In the genomic region with DNA sequence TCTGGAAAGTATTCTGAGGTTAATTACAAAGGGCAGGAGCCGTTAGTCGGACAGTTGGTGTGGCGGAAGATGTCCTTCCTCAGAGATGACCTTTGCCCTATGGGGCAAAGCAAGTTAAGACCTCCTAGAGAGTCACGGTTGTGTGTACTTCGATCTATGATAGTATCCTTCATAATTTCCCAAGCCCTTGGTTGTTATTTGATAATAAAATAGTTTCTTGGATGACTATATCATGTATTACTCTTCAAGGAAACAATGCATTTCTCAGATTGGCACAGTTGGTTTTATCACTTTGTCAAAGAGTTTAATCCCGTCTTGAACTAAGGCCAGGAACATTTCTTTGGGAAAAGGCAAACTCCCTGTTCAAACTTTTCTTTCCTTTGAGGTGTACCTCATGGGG, we compare ENCODE assay signal across 8 mouse cellular contexts. TPM values are rescaled to one million over a fixed set of nuclear protein-coding genes. Genes with fewer than 3 reads are reported as not detected.
DNase-seq lines count a peak whose midpoint lies in the region; ATAC-seq and TF ChIP-seq lines count a peak whose summit lies in the region.

A gene (minus strand): TSS at position 101 of the 400 bp plus-strand sequence.

- DNase-seq in heart, postnatal 25 days (ENCODE audit: low spot score), result no peak
- DNase-seq in ES-E14 (ENCODE audit: low read depth, low spot score), result no peak
- DNase-seq in left cerebral cortex, postnatal 14 days (ENCODE audit: low spot score in 2 of 2), result no peak
- no peak for DNase-seq in cerebellum, adult 18-20 months
- no peak for DNase-seq in gastrocnemius, postnatal 36 days

- H3K79me2 ChIP-seq in myocyte (ENCODE audit: control insufficient read depth, insufficient read depth), result peaks cover 28% of the 10 kb centered on the region

- peak within 1 kb of the TSS; percentile 64 for H3K4me3 ChIP-seq in heart, embryonic 15.5 days
- H3K4me3 ChIP-seq in ES-E14 (ENCODE audit: insufficient read depth in 1 of 2, low read depth in 1 of 2, low read length in 2 of 2, poor library complexity in 1 of 2, severe bottlenecking in 1 of 2) (peak within 1 kb of the TSS; percentile 65 to 97), myocyte (peak within 1 kb of the TSS; percentile 63)

- no peaks in the 10 kb centered on the region for H3K9me3 ChIP-seq in heart, embryonic 15.5 days (replicated peaks)
- no peaks in the 10 kb centered on the region for H3K9me3 ChIP-seq in ES-E14 (ENCODE audit: control insufficient read depth, insufficient read depth, low read depth, low read length)

- peak within 1 kb of the TSS; percentile 73 for H3K4me2 ChIP-seq in heart, embryonic 15.5 days
- H3K4me2 ChIP-seq in myocyte (ENCODE audit: low read depth), result peak within 1 kb of the TSS; percentile 85

- H3K27me3 ChIP-seq in heart, embryonic 15.5 days, result no peaks in the 10 kb centered on the region
- H3K27me3 ChIP-seq in myocyte (ENCODE audit: control insufficient read depth, insufficient read depth, insufficient read length), result no peaks in the 10 kb centered on the region

- peaks cover 11% of the 10 kb centered on the region for H3K36me3 ChIP-seq in heart, embryonic 15.5 days
- H3K36me3 ChIP-seq in ES-E14 (ENCODE audit: control insufficient read depth, insufficient read depth, low read length, poor library complexity, severe bottlenecking) (peaks cover 5% of the 10 kb centered on the region; the same call in 1 of the 2 replicates), myocyte (ENCODE audit: control insufficient read depth, insufficient read depth) (peaks cover 9% of the 10 kb centered on the region)

- H3K4me1 ChIP-seq in heart, embryonic 15.5 days (replicated peaks), result peaks cover 13% of the 10 kb centered on the region
- H3K4me1 ChIP-seq in ES-E14 (ENCODE audit: control insufficient read depth in 2 of 2, insufficient read depth in 2 of 2, low read length in 2 of 2, poor library complexity in 1 of 2), result peaks cover 0 to 3% of the 10 kb centered on the region in 2 experiments; a peak in 2 of 4 replicates

- H3K9ac ChIP-seq in heart, embryonic 15.5 days, result peak within 1 kb of the TSS; percentile 53
- H3K9ac ChIP-seq in ES-E14 (ENCODE audit: insufficient read depth, low read depth, low read length, poor library complexity, severe bottlenecking), result peak within 1 kb of the TSS; percentile 63; the same call in 1 of the 2 replicates

- peak within 1 kb of the TSS; percentile 38 for H3ac ChIP-seq in myocyte (ENCODE audit: control insufficient read depth, insufficient read length)

- no peak for ATAC-seq in heart, embryonic 15.5 days (replicated peaks; ENCODE audit: insufficient number of reproducible peaks, insufficient read depth, low FRiP score, low read depth)
- ATAC-seq in erythroid progenitor cell, adult 5-6 weeks (replicated peaks; ENCODE audit: low FRiP score, poor library complexity, severe bottlenecking), result no peak

- H3K27ac ChIP-seq in heart, embryonic 15.5 days, result peak within 1 kb of the TSS; percentile 39; the same call in 1 of the 2 replicates
- H3K27ac ChIP-seq in ES-E14 (ENCODE audit: insufficient read depth, low read depth, low read length, poor library complexity, severe bottlenecking), result no peak within 1 kb of the TSS

- 57% methylated on average over 6 of the region's 6 CpGs for WGBS in heart, embryonic 15.5 days

- in situ Hi-C loops in ES-E14 (cut with MboI; ENCODE audit: low sequenced_read_pairs in 2 of 2, unreplicated experiment in 2 of 2), result no loop called here

- intact Hi-C loops in heart, postnatal 25 days (cut with DNase I), result loop anchor here (5.0 kb wide), 1 partner anchor 70 kb away; no protein-coding TSS in a partner anchor
- intact Hi-C loops in left cerebral cortex, postnatal 14 days (cut with DNase I), result loop anchor here (5.0 kb wide), 1 partner anchor 65 kb away; no protein-coding TSS in a partner anchor
- intact Hi-C loops in gastrocnemius, postnatal 36 days (cut with DNase I), result loop anchor here (5.0 kb wide), 1 partner anchor 70 kb away; no protein-coding TSS in a partner anchor

- TF ChIP-seq POLR2A in myocyte (IDR thresholded peaks at IDR 0.05; ENCODE audit: insufficient read length, low read depth), result no peak

TF ChIP-seq in ES-E14, 5 proteins besides CTCF, POLR2A, EP300 and RAD21:
- TF ChIP-seq CHD2 (IDR thresholded peaks at IDR 0.05; ENCODE audit: low read depth, low read length), result no peak
- no peak for TF ChIP-seq HCFC1 (IDR thresholded peaks at IDR 0.05; ENCODE audit: borderline replicate concordance, insufficient read depth, low read length)
- TF ChIP-seq ZNF384 (IDR thresholded peaks at IDR 0.05; ENCODE audit: low read depth, low read length), result no peak
- TF ChIP-seq ZC3H11A (IDR thresholded peaks at IDR 0.05; ENCODE audit: borderline replicate concordance, low read depth, low read length), result no peak
- no peak for TF ChIP-seq MAFK (IDR thresholded peaks at IDR 0.05; ENCODE audit: insufficient read depth, low read depth, low read length)
TF ChIP-seq in ES-E14: peak in this region for 0.

TF ChIP-seq in myocyte, 11 proteins besides CTCF, POLR2A, EP300 and RAD21:
- TF ChIP-seq REST (IDR thresholded peaks at IDR 0.05; ENCODE audit: insufficient read depth, insufficient read length) (no peak), TCF12 (IDR thresholded peaks at IDR 0.05; ENCODE audit: insufficient read depth, poor library complexity, severe bottlenecking) (no peak)

RNA-seq across cellular contexts. Expression of the gene that starts here (rescaled TPM):
- polyA plus RNA-seq in heart, embryonic 15.5 days (2015; fragmentation: Nextera tagmentation; extraction: Ambion mirVana), result 12.8 and 15.2 TPM in 2 replicates
- 1 to 10 TPM; 2.3 to 3.1 TPM for total RNA-seq in heart, postnatal 25 days (2021)
- 33.5 and 75.6 TPM in 2 replicates for total RNA-seq in ES-E14 (2012; rRNA removed)
- total RNA-seq in erythroid progenitor cell, adult 5-6 weeks (2015; ENCODE audit: low replicate concordance), result 15.5 TPM in 2 replicates
- total RNA-seq in erythroid progenitor cell, adult 5-6 weeks (2017; ENCODE audit: low replicate concordance), result 20.9 and 21.6 TPM in 2 replicates
- 10 to 100 TPM; 21.8 to 22.2 TPM for total RNA-seq in left cerebral cortex, postnatal 14 days (2021)
- 19.5 TPM for polyA plus RNA-seq in myocyte (2012; fragmentation: generic; extraction: Trizol)
- 1 to 10 TPM; 1.8 to 2.1 TPM for total RNA-seq in gastrocnemius, postnatal 36 days (2021)
